Mouse (Mus musculus) CH12.LX (cell line): ENCODE results near the gene Sesn2.

Source experiments
- CTCF ChIP-seq, 2 experiments: IDR thresholded peaks in 1 of 2; conservative IDR thresholded peaks in 1 of 2; 2 replicates each; pipeline ENCODE4 v1.5.1; 2011 to 2012; ENCODE audit warnings: low read depth in 2 of 2, low read length in 2 of 2, improper control_type of control experiment in 1 of 2, inconsistent platforms in 1 of 2, mild to moderate bottlenecking in 1 of 2, moderate library complexity in 1 of 2
- EP300 ChIP-seq: IDR thresholded peaks from 2 replicates; pipeline ENCODE4 v1.6.1; 2011; ENCODE audit warnings: low read length, improper control_type of control experiment
- GABPA ChIP-seq: IDR thresholded peaks from 2 replicates; pipeline ENCODE4 v1.6.1; 2012; ENCODE audit warnings: low read depth, low read length, improper control_type of control experiment, inconsistent platforms; ENCODE audit not compliant: insufficient replicate concordance
- KAT2A ChIP-seq: IDR thresholded peaks from 2 replicates; pipeline ENCODE4 v1.6.1; 2012; ENCODE audit warnings: low read length, improper control_type of control experiment, inconsistent platforms; ENCODE audit not compliant: insufficient replicate concordance
- MAFK ChIP-seq: IDR thresholded peaks from 2 replicates; pipeline ENCODE4 v1.6.1; 2011; ENCODE audit warnings: low read length, improper control_type of control experiment; ENCODE audit not compliant: insufficient replicate concordance
- MXI1 ChIP-seq: IDR thresholded peaks from 2 replicates; pipeline ENCODE4 v1.6.1; 2011; ENCODE audit warnings: mild to moderate bottlenecking, low read depth, low read length, improper control_type of control experiment
- NELFE ChIP-seq: IDR thresholded peaks from 2 replicates; pipeline ENCODE4 v1.6.1; 2011; ENCODE audit warnings: low read depth, low read length, improper control_type of control experiment
- NRF1 ChIP-seq: IDR thresholded peaks from 2 replicates; pipeline ENCODE4 v1.6.1; 2014; ENCODE audit warnings: low read depth, mild to moderate bottlenecking, inconsistent platforms, low read length, improper control_type of control experiment, moderate library complexity
- POLR2A ChIP-seq: IDR thresholded peaks from 2 replicates; pipeline ENCODE4 v1.6.1; 2011; ENCODE audit warnings: low read depth, mild to moderate bottlenecking, improper control_type of control experiment, low read length
- USF1 ChIP-seq: IDR thresholded peaks from 2 replicates; pipeline ENCODE4 v1.6.1; 2014; ENCODE audit warnings: low read depth, mild to moderate bottlenecking, inconsistent platforms, low read length, improper control_type of control experiment
- USF2 ChIP-seq: conservative IDR thresholded peaks from 2 replicates; pipeline ENCODE4 v1.6.1; 2011; ENCODE audit warnings: low read depth, low read length, improper control_type of control experiment
- ZNF384 ChIP-seq: IDR thresholded peaks from 2 replicates; pipeline ENCODE4 v1.6.1; 2012; ENCODE audit warnings: low read depth, low read length, improper control_type of control experiment, inconsistent platforms

DNA sequence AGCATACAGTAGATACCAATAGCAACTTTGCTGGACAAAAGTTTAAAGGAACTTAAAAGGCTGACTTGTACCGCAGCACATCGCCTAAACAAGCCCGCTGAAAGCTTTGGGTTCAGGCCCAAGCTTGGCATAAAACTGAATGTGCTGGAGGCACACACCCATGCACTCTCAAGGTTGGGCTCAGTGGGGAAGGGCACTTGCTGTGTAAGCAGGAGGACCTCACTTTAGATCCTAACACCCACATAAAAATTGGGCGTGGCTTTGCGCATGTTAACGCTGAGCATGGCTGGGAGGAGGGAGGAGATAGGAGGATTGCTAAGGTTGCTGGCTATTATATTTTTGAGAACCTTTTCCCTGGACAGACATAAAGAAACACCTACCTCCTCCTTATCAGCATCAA lies 14.5 kb upstream of the Sesn2 start:
- TF ChIP-seq USF1: no peak
- TF ChIP-seq MXI1: no peak
- TF ChIP-seq EP300: no peak
- no peak for TF ChIP-seq CTCF (conservative IDR thresholded peaks at IDR 0.05 in 1 of 2, IDR thresholded peaks at IDR 0.05 in 1 of 2; ENCODE audit: low read depth in 2 of 2, low read length in 2 of 2)
- TF ChIP-seq ZNF384: no peak
- TF ChIP-seq NELFE: no peak
- no peak for TF ChIP-seq MAFK
- TF ChIP-seq KAT2A: no peak
- no peak for TF ChIP-seq GABPA
- no peak for TF ChIP-seq NRF1
- TF ChIP-seq USF2: no peak
- no peak for TF ChIP-seq POLR2A
